Mouse (Mus musculus): ENCODE results near the gene Slc6a6. TPM values are rescaled to one million over a fixed set of nuclear protein-coding genes. Genes with fewer than 3 reads are reported as not detected.

Gene Slc6a6
- polyA plus RNA-seq, 1 experiment from 2014 or later: 82.8 TPM

GRCm38 (mm10) chr6:91690222-91690621, 6.4 kb downstream of the Slc6a6 start:
- peaks cover 19% of the 10 kb centered on the region; the same call in 1 of the 2 replicates for H3K36me3 ChIP-seq
- no peak overlapping the region for H3K9ac ChIP-seq (replicated peaks)
- no peaks in the 10 kb centered on the region for H3K9me3 ChIP-seq
- H3K27ac ChIP-seq (replicated peaks): no peak overlapping the region
- H3K4me2 ChIP-seq (replicated peaks): no peak overlapping the region
- H3K27me3 ChIP-seq: no peaks in the 10 kb centered on the region
- peaks cover 50% of the 10 kb centered on the region for H3K4me1 ChIP-seq
- H3K4me3 ChIP-seq: no peak overlapping the region
- 66% methylated on average over 7 of the region's 7 CpGs for WGBS
- ATAC-seq (ENCODE audit: low FRiP score, low read depth): no peak

- WGBS: 92% methylated on average over 7 of the region's 7 CpGs
- no peak overlapping the region for H3K4me3 ChIP-seq
- H3K9ac ChIP-seq (replicated peaks): no peak overlapping the region
- no peaks in the 10 kb centered on the region for H3K9me3 ChIP-seq
- no peaks in the 10 kb centered on the region for H3K27me3 ChIP-seq
- H3K36me3 ChIP-seq: peaks cover 19% of the 10 kb centered on the region; the same call in 1 of the 2 replicates
- ATAC-seq (ENCODE audit: low FRiP score, low read depth): no peak
- no peak overlapping the region for H3K4me2 ChIP-seq (replicated peaks)
- H3K4me1 ChIP-seq: peaks cover 47% of the 10 kb centered on the region
- H3K27ac ChIP-seq (replicated peaks): no peak overlapping the region
Observed at GRCm38 (mm10) chr6:91690646-91691045, 6.8 kb downstream of the Slc6a6 start.

- no peak overlapping the region for H3K4me2 ChIP-seq (replicated peaks)
- H3K4me1 ChIP-seq: peaks cover 37% of the 10 kb centered on the region
- no peaks in the 10 kb centered on the region for H3K9me3 ChIP-seq
- ATAC-seq (ENCODE audit: low FRiP score, low read depth): no peak
- H3K36me3 ChIP-seq: peaks cover 19% of the 10 kb centered on the region; the same call in 1 of the 2 replicates
- H3K4me3 ChIP-seq: no peak overlapping the region
- 90% methylated on average over 4 of the region's 4 CpGs for WGBS
- no peak overlapping the region for H3K9ac ChIP-seq (replicated peaks)
- H3K27ac ChIP-seq (replicated peaks): no peak overlapping the region
- H3K27me3 ChIP-seq: no peaks in the 10 kb centered on the region
Observed at GRCm38 (mm10) chr6:91691576-91691975, 7.7 kb downstream of the Slc6a6 start.

- WGBS: 84% methylated on average over 17 of the region's 17 CpGs
- Histone ChIP-seq H3K27ac (replicated peaks) (no peak overlapping the region), H3K27me3 (no peaks in the 10 kb centered on the region), H3K4me3 (no peak overlapping the region), H3K4me1 (peaks cover 43% of the 10 kb centered on the region), H3K9ac (replicated peaks) (no peak overlapping the region), H3K9me3 (no peaks in the 10 kb centered on the region), H3K36me3 (peaks cover 19% of the 10 kb centered on the region; the same call in 1 of the 2 replicates), H3K4me2 (replicated peaks) (no peak overlapping the region)
- no peak for ATAC-seq (ENCODE audit: low FRiP score, low read depth)
Observed at GRCm38 (mm10) chr6:91693301-91693886, 9.5 kb downstream of the Slc6a6 start.

GRCm38 (mm10) chr6:91694610-91695009, 10.8 kb downstream of the Slc6a6 start:
- Histone ChIP-seq H3K4me1 (peaks cover 43% of the 10 kb centered on the region), H3K36me3 (peaks cover 27% of the 10 kb centered on the region; the same call in 1 of the 2 replicates), H3K4me3 (no peak overlapping the region), H3K9ac (replicated peaks) (no peak overlapping the region; the same call in 1 of the 2 replicates), H3K9me3 (no peaks in the 10 kb centered on the region), H3K27me3 (no peaks in the 10 kb centered on the region), H3K27ac (replicated peaks) (peak overlapping the region; percentile 11), H3K4me2 (replicated peaks) (no peak overlapping the region)
- no peak for ATAC-seq (ENCODE audit: low FRiP score, low read depth)
- WGBS: 55% methylated on average over 7 of the region's 7 CpGs

GRCm38 (mm10) chr6:91698831-91699230, 15.0 kb downstream of the Slc6a6 start:
- WGBS: 81% methylated on average over 1 of the region's 1 CpGs
- H3K9ac ChIP-seq (replicated peaks): no peak overlapping the region
- no peaks in the 10 kb centered on the region for H3K9me3 ChIP-seq
- H3K27me3 ChIP-seq: no peaks in the 10 kb centered on the region
- no peak overlapping the region for H3K4me3 ChIP-seq
- no peak for ATAC-seq (ENCODE audit: low FRiP score, low read depth)
- no peak overlapping the region for H3K4me2 ChIP-seq (replicated peaks)
- peaks cover 40% of the 10 kb centered on the region for H3K36me3 ChIP-seq
- no peak overlapping the region for H3K27ac ChIP-seq (replicated peaks)
- H3K4me1 ChIP-seq: peaks cover 30% of the 10 kb centered on the region

GRCm38 (mm10) chr6:91699482-91700200, 15.8 kb downstream of the Slc6a6 start:
- H3K9me3 ChIP-seq: no peaks in the 10 kb centered on the region
- H3K27ac ChIP-seq (replicated peaks): no peak overlapping the region
- no peak overlapping the region for H3K4me2 ChIP-seq (replicated peaks)
- 87% methylated on average over 4 of the region's 4 CpGs for WGBS
- no peak overlapping the region for H3K9ac ChIP-seq (replicated peaks)
- H3K4me3 ChIP-seq: no peak overlapping the region
- H3K4me1 ChIP-seq: peaks cover 25% of the 10 kb centered on the region
- no peak for ATAC-seq (ENCODE audit: low FRiP score, low read depth)
- peaks cover 48% of the 10 kb centered on the region for H3K36me3 ChIP-seq
- H3K27me3 ChIP-seq: no peaks in the 10 kb centered on the region

GRCm38 (mm10) chr6:91700823-91701621, 17.2 kb downstream of the Slc6a6 start:
- H3K9ac ChIP-seq (replicated peaks): no peak overlapping the region
- WGBS: 85% methylated on average over 11 of the region's 11 CpGs
- H3K36me3 ChIP-seq: peaks cover 52% of the 10 kb centered on the region
- no peaks in the 10 kb centered on the region for H3K27me3 ChIP-seq
- no peak overlapping the region for H3K27ac ChIP-seq (replicated peaks)
- peaks cover 20% of the 10 kb centered on the region for H3K4me1 ChIP-seq
- H3K9me3 ChIP-seq: no peaks in the 10 kb centered on the region
- H3K4me2 ChIP-seq (replicated peaks): no peak overlapping the region
- no peak overlapping the region for H3K4me3 ChIP-seq
- no peak for ATAC-seq (ENCODE audit: low FRiP score, low read depth)

- no peak for ATAC-seq (ENCODE audit: low FRiP score, low read depth)
Observed at GRCm38 (mm10) chr6:91703459-91703858, 19.6 kb downstream of the Slc6a6 start.

GRCm38 (mm10) chr6:91704446-91704845, 20.6 kb downstream of the Slc6a6 start:
- H3K36me3 ChIP-seq: peaks cover 52% of the 10 kb centered on the region
- peaks cover 9% of the 10 kb centered on the region; the same call in 1 of the 2 replicates for H3K4me1 ChIP-seq
- no peak overlapping the region for H3K27ac ChIP-seq (replicated peaks)
- ATAC-seq (ENCODE audit: low FRiP score, low read depth): no peak
- no peak overlapping the region for H3K4me3 ChIP-seq
- H3K27me3 ChIP-seq: no peaks in the 10 kb centered on the region
- 91% methylated on average over 1 of the region's 1 CpGs for WGBS
- no peaks in the 10 kb centered on the region for H3K9me3 ChIP-seq
- H3K4me2 ChIP-seq (replicated peaks): no peak overlapping the region
- H3K9ac ChIP-seq (replicated peaks): no peak overlapping the region

More at GRCm38 (mm10) chr6:91703459-91703858, 19.6 kb downstream of the Slc6a6 start:
- H3K27me3 ChIP-seq: no peaks in the 10 kb centered on the region
- no peak overlapping the region for H3K4me2 ChIP-seq (replicated peaks)
- 93% methylated on average over 2 of the region's 2 CpGs for WGBS
- H3K9ac ChIP-seq (replicated peaks): no peak overlapping the region
- H3K27ac ChIP-seq (replicated peaks): no peak overlapping the region
- peaks cover 15% of the 10 kb centered on the region; the same call in 1 of the 2 replicates for H3K4me1 ChIP-seq
- peaks cover 55% of the 10 kb centered on the region for H3K36me3 ChIP-seq
- no peak overlapping the region for H3K4me3 ChIP-seq
- no peaks in the 10 kb centered on the region for H3K9me3 ChIP-seq

- peaks cover 18% of the 10 kb centered on the region for H3K4me1 ChIP-seq
- H3K9ac ChIP-seq (replicated peaks): no peak overlapping the region
- H3K4me2 ChIP-seq (replicated peaks): no peak overlapping the region
- no peak overlapping the region for H3K4me3 ChIP-seq
- no peak for ATAC-seq (ENCODE audit: low FRiP score, low read depth)
- H3K9me3 ChIP-seq: no peaks in the 10 kb centered on the region
- no peak overlapping the region for H3K27ac ChIP-seq (replicated peaks)
- H3K36me3 ChIP-seq: peaks cover 45% of the 10 kb centered on the region
- no peaks in the 10 kb centered on the region for H3K27me3 ChIP-seq
- WGBS: 78% methylated on average over 4 of the region's 4 CpGs
Observed at GRCm38 (mm10) chr6:91705651-91706050, 21.8 kb downstream of the Slc6a6 start.

Data from midbrain, embryonic 12.5 days (tissue).